Mouse (Mus musculus): Measurements from ENCODE around the gene Gm37240. TPM values are rescaled to one million over a fixed set of nuclear protein-coding genes. Genes with fewer than 3 reads are reported as not detected.

Gm37240 gene
- polyA plus RNA-seq, 1 experiment from 2014 or later, result 1.1 TPM

GRCm38 (mm10) chr3:85148816-85149215 lies 738.5 kb downstream of the Gm37240 start:
- DNase-seq (ENCODE audit: low spot score), result no peak
- H3K4me3 ChIP-seq (ENCODE audit: low read depth, low read length), result no peak overlapping the region
- WGBS, result 78% methylated on average over 4 of the region's 4 CpGs
- no peak overlapping the region for H3K27ac ChIP-seq (ENCODE audit: low read depth, low read length)
- ATAC-seq, result no peak
- H3K4me2 ChIP-seq (ENCODE audit: low read length), result no peak overlapping the region
- no peaks in the 10 kb centered on the region for H3K27me3 ChIP-seq (replicated peaks; ENCODE audit: control insufficient read depth, insufficient read depth, low read length)
- H3K4me1 ChIP-seq (ENCODE audit: control insufficient read depth, insufficient read depth, low read length), result no peaks in the 10 kb centered on the region
- H3K9ac ChIP-seq (ENCODE audit: low read length), result no peak overlapping the region
- H3K9me3 ChIP-seq (replicated peaks; ENCODE audit: control insufficient read depth, low read length), result no peaks in the 10 kb centered on the region
- H3K36me3 ChIP-seq (ENCODE audit: control insufficient read depth, insufficient read depth, low read length), result no peaks in the 10 kb centered on the region

- Histone ChIP-seq H3K4me3 (ENCODE audit: low read depth, low read length) (no peak overlapping the region), H3K27ac (ENCODE audit: low read depth, low read length) (no peak overlapping the region), H3K9me3 (replicated peaks; ENCODE audit: control insufficient read depth, low read length) (no peaks in the 10 kb centered on the region), H3K9ac (ENCODE audit: low read length) (no peak overlapping the region), H3K4me2 (ENCODE audit: low read length) (no peak overlapping the region), H3K36me3 (ENCODE audit: control insufficient read depth, insufficient read depth, low read length) (no peaks in the 10 kb centered on the region), H3K27me3 (replicated peaks; ENCODE audit: control insufficient read depth, insufficient read depth, low read length) (no peaks in the 10 kb centered on the region), H3K4me1 (ENCODE audit: control insufficient read depth, insufficient read depth, low read length) (no peaks in the 10 kb centered on the region)
- WGBS, result 84% methylated on average over 6 of the region's 6 CpGs
- ATAC-seq (no peak), DNase-seq (ENCODE audit: low spot score) (no peak)
Observed at GRCm38 (mm10) chr3:85148038-85148550, 739.2 kb downstream of the Gm37240 start.

- Histone ChIP-seq H3K4me1 (ENCODE audit: control insufficient read depth, insufficient read depth, low read length) (no peaks in the 10 kb centered on the region), H3K36me3 (ENCODE audit: control insufficient read depth, insufficient read depth, low read length) (no peaks in the 10 kb centered on the region), H3K9ac (ENCODE audit: low read length) (no peak overlapping the region), H3K27ac (ENCODE audit: low read depth, low read length) (no peak overlapping the region), H3K27me3 (replicated peaks; ENCODE audit: control insufficient read depth, insufficient read depth, low read length) (no peaks in the 10 kb centered on the region), H3K9me3 (replicated peaks; ENCODE audit: control insufficient read depth, low read length) (no peaks in the 10 kb centered on the region), H3K4me2 (ENCODE audit: low read length) (no peak overlapping the region), H3K4me3 (ENCODE audit: low read depth, low read length) (no peak overlapping the region)
- no peak for ATAC-seq
- no peak for DNase-seq (ENCODE audit: low spot score)
- WGBS, result 36% methylated on average over 7 of the region's 7 CpGs
Observed at GRCm38 (mm10) chr3:85145568-85145967, 741.8 kb downstream of the Gm37240 start.

GRCm38 (mm10) chr3:85145076-85145475 lies 742.2 kb downstream of the Gm37240 start:
- WGBS, result 83% methylated on average over 4 of the region's 4 CpGs
- H3K36me3 ChIP-seq (ENCODE audit: control insufficient read depth, insufficient read depth, low read length), result no peaks in the 10 kb centered on the region
- no peak overlapping the region for H3K4me3 ChIP-seq (ENCODE audit: low read depth, low read length)
- H3K27me3 ChIP-seq (replicated peaks; ENCODE audit: control insufficient read depth, insufficient read depth, low read length), result no peaks in the 10 kb centered on the region
- H3K9me3 ChIP-seq (replicated peaks; ENCODE audit: control insufficient read depth, low read length), result no peaks in the 10 kb centered on the region
- DNase-seq (ENCODE audit: low spot score), result no peak
- no peaks in the 10 kb centered on the region for H3K4me1 ChIP-seq (ENCODE audit: control insufficient read depth, insufficient read depth, low read length)
- ATAC-seq, result no peak
- H3K9ac ChIP-seq (ENCODE audit: low read length), result no peak overlapping the region
- no peak overlapping the region for H3K4me2 ChIP-seq (ENCODE audit: low read length)
- no peak overlapping the region for H3K27ac ChIP-seq (ENCODE audit: low read depth, low read length)

GRCm38 (mm10) chr3:85144425-85144824 lies 742.9 kb downstream of the Gm37240 start:
- DNase-seq (ENCODE audit: low spot score) (no peak), ATAC-seq (no peak)
- H3K4me1 ChIP-seq (ENCODE audit: control insufficient read depth, insufficient read depth, low read length), result no peaks in the 10 kb centered on the region
- no peaks in the 10 kb centered on the region for H3K36me3 ChIP-seq (ENCODE audit: control insufficient read depth, insufficient read depth, low read length)
- H3K4me2 ChIP-seq (ENCODE audit: low read length), result no peak overlapping the region
- H3K27ac ChIP-seq (ENCODE audit: low read depth, low read length), result no peak overlapping the region
- H3K27me3 ChIP-seq (replicated peaks; ENCODE audit: control insufficient read depth, insufficient read depth, low read length), result no peaks in the 10 kb centered on the region
- no peaks in the 10 kb centered on the region for H3K9me3 ChIP-seq (replicated peaks; ENCODE audit: control insufficient read depth, low read length)
- no peak overlapping the region for H3K9ac ChIP-seq (ENCODE audit: low read length)
- no peak overlapping the region for H3K4me3 ChIP-seq (ENCODE audit: low read depth, low read length)
- WGBS, result 91% methylated on average over 3 of the region's 3 CpGs

- 32% methylated on average over 7 of the region's 7 CpGs for WGBS
- Histone ChIP-seq H3K9me3 (replicated peaks; ENCODE audit: control insufficient read depth, low read length) (no peaks in the 10 kb centered on the region), H3K4me3 (ENCODE audit: low read depth, low read length) (no peak overlapping the region), H3K4me1 (ENCODE audit: control insufficient read depth, insufficient read depth, low read length) (no peaks in the 10 kb centered on the region), H3K9ac (ENCODE audit: low read length) (no peak overlapping the region), H3K27ac (ENCODE audit: low read depth, low read length) (no peak overlapping the region), H3K36me3 (ENCODE audit: control insufficient read depth, insufficient read depth, low read length) (no peaks in the 10 kb centered on the region), H3K4me2 (ENCODE audit: low read length) (no peak overlapping the region), H3K27me3 (replicated peaks; ENCODE audit: control insufficient read depth, insufficient read depth, low read length) (no peaks in the 10 kb centered on the region)
- ATAC-seq, result no peak
- no peak for DNase-seq (ENCODE audit: low spot score)
Observed at GRCm38 (mm10) chr3:85140488-85140887, 746.8 kb downstream of the Gm37240 start.

GRCm38 (mm10) chr3:85138407-85138806 lies 748.9 kb downstream of the Gm37240 start:
- Histone ChIP-seq H3K27me3 (replicated peaks; ENCODE audit: control insufficient read depth, insufficient read depth, low read length) (no peaks in the 10 kb centered on the region), H3K4me2 (ENCODE audit: low read length) (no peak overlapping the region), H3K9ac (ENCODE audit: low read length) (no peak overlapping the region), H3K27ac (ENCODE audit: low read depth, low read length) (no peak overlapping the region), H3K4me1 (ENCODE audit: control insufficient read depth, insufficient read depth, low read length) (0 out of 2 replicates have a peak, but pooled peaks cover 3% of the 10 kb centered on the region), H3K9me3 (replicated peaks; ENCODE audit: control insufficient read depth, low read length) (no peaks in the 10 kb centered on the region), H3K4me3 (ENCODE audit: low read depth, low read length) (no peak overlapping the region), H3K36me3 (ENCODE audit: control insufficient read depth, insufficient read depth, low read length) (no peaks in the 10 kb centered on the region)
- DNase-seq (ENCODE audit: low spot score) (no peak), ATAC-seq (no peak)
- WGBS, result 55% methylated on average over 2 of the region's 2 CpGs

- Histone ChIP-seq H3K27me3 (replicated peaks; ENCODE audit: control insufficient read depth, insufficient read depth, low read length) (no peaks in the 10 kb centered on the region), H3K4me3 (ENCODE audit: low read depth, low read length) (no peak overlapping the region), H3K9me3 (replicated peaks; ENCODE audit: control insufficient read depth, low read length) (no peaks in the 10 kb centered on the region), H3K9ac (ENCODE audit: low read length) (no peak overlapping the region), H3K27ac (ENCODE audit: low read depth, low read length) (no peak overlapping the region), H3K4me1 (ENCODE audit: control insufficient read depth, insufficient read depth, low read length) (0 out of 2 replicates have a peak, but pooled peaks cover 5% of the 10 kb centered on the region), H3K4me2 (ENCODE audit: low read length) (no peak overlapping the region), H3K36me3 (ENCODE audit: control insufficient read depth, insufficient read depth, low read length) (no peaks in the 10 kb centered on the region)
- ATAC-seq, result no peak
- 68% methylated on average over 4 of the region's 4 CpGs for WGBS
- DNase-seq (ENCODE audit: low spot score), result peak; percentile 14
Observed at GRCm38 (mm10) chr3:85133561-85133960, 753.8 kb downstream of the Gm37240 start.

- 0 out of 2 replicates have a peak, but pooled peaks cover 5% of the 10 kb centered on the region for H3K4me1 ChIP-seq (ENCODE audit: control insufficient read depth, insufficient read depth, low read length)
- ATAC-seq (no peak), DNase-seq (ENCODE audit: low spot score) (no peak)
- H3K4me3 ChIP-seq (ENCODE audit: low read depth, low read length), result no peak overlapping the region
- no peaks in the 10 kb centered on the region for H3K27me3 ChIP-seq (replicated peaks; ENCODE audit: control insufficient read depth, insufficient read depth, low read length)
- WGBS, result 88% methylated on average over 7 of the region's 7 CpGs
- H3K9me3 ChIP-seq (replicated peaks; ENCODE audit: control insufficient read depth, low read length), result no peaks in the 10 kb centered on the region
- H3K9ac ChIP-seq (ENCODE audit: low read length), result no peak overlapping the region
- no peaks in the 10 kb centered on the region for H3K36me3 ChIP-seq (ENCODE audit: control insufficient read depth, insufficient read depth, low read length)
- H3K27ac ChIP-seq (ENCODE audit: low read depth, low read length), result no peak overlapping the region
- H3K4me2 ChIP-seq (ENCODE audit: low read length), result no peak overlapping the region
Observed at GRCm38 (mm10) chr3:85131878-85132277, 755.4 kb downstream of the Gm37240 start.
